Mouse (Mus musculus) embryonic fibroblast, embryonic 13.5 days (primary cell): ENCODE measurements around the gene Sik3.

Experiments
- CTCF ChIP-seq: IDR thresholded peaks from 2 replicates; pipeline ENCODE4 v1.5.1; 2011; ENCODE audit warnings: mild to moderate bottlenecking, control low read depth, low read length, moderate library complexity, borderline replicate concordance; ENCODE audit not compliant: insufficient read depth
- POLR2A ChIP-seq: IDR thresholded peaks from 2 replicates; pipeline ENCODE4 v1.6.1; 2011; ENCODE audit warnings: low read depth, mild to moderate bottlenecking, control low read depth, low read length, moderate library complexity

DNA sequence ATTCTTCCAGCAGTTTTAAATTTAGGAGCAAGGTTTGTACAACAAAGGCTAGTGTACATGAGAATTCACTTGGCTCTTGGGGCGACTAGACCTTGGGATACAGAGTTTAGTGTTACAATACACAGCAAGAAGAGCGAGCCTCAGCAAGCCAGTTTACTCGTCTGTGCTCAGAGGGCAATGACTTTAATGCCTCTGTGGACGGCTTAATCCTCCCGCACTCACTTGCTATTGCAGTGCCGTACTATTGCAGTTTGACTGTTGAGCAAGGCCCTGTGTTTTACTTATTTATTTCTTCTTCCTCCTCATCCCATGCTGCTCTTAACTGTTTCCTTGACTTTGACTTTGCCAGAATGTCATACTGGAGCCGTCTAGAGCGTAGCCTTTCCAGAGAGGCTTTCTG lies 37.6 kb downstream of the Sik3 start:
- TF ChIP-seq CTCF (no peak), POLR2A (no peak)
